Mouse (Mus musculus): Measurements from ENCODE around the gene Ppp2r5e. TPM values are rescaled to one million over a fixed set of nuclear protein-coding genes. Genes with fewer than 3 reads are reported as not detected.

Ppp2r5e gene
- polyA plus RNA-seq, 1 experiment from 2014 or later, result 21.4 TPM

Other genes starting within 250 kb of the Ppp2r5e start
- not detected in 2 replicates for gene Gphb5, start 179.5 kb downstream of the Ppp2r5e start, polyA plus RNA-seq (2015; fragmentation: Nextera tagmentation; extraction: Ambion mirVana)
- gene Wdr89, start 73.3 kb upstream of the Ppp2r5e start, polyA plus RNA-seq (2015; fragmentation: Nextera tagmentation; extraction: Ambion mirVana), result 7.3 and 7.5 TPM in 2 replicates
- 6.9 and 7.9 TPM in 2 replicates for gene Sgpp1, start 139.5 kb upstream of the Ppp2r5e start, polyA plus RNA-seq (2015; fragmentation: Nextera tagmentation; extraction: Ambion mirVana)
- 74.5 and 84.4 TPM in 2 replicates for gene Syne2, start 221.9 kb upstream of the Ppp2r5e start, polyA plus RNA-seq (2015; fragmentation: Nextera tagmentation; extraction: Ambion mirVana)

All from midbrain, embryonic 13.5 days (tissue).